ENCODE assay signal across 23 mouse cellular contexts in the genomic region with DNA sequence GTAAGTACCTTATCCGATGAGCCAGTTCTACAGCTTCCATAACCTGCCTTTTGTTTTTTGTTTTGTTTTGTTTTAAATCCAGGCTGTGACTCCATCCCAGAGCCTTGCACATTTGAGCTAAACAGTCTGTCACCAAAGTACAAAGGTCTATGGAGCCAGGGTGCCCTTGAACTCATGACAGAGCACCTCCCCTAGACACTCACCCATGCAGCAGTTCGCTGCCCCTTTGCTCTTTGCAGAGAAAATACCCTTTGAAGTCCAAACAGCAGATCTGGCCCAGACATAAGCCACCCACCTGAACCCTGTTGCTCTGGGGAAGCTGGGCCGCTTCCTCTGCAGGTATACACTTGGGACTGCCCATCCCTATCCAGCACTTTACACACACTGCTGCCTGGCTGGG. TPM values are rescaled to one million over a fixed set of nuclear protein-coding genes. Genes with fewer than 3 reads are reported as not detected.
DNase-seq lines count a peak whose midpoint lies in the region; ATAC-seq and TF ChIP-seq lines count a peak whose summit lies in the region.
"Had no signal": no experiment of that assay in that cellular context is flagged by ENCODE, and none has a peak within 500 bp of the region (broad histone marks: within the 10 kb centered on the region; RNA-seq: fewer than 3 reads in every experiment).

No protein-coding gene starts in this region.

- DNase-seq in adrenal gland, adult 2 months, result peak; percentile 56
- DNase-seq in adrenal gland, postnatal 4 days (ENCODE audit: low spot score in 2 of 2), result no peak
- peak; percentile 94 for DNase-seq in liver, adult 2 months (ENCODE audit: extremely low read depth, low read depth, low spot score)
- DNase-seq in liver, result no peak
- DNase-seq in layer of hippocampus, postnatal 14 days (ENCODE audit: low spot score in 2 of 2), result no peak
- DNase-seq in forebrain, embryonic 14.5 days (ENCODE audit: low spot score), result no peak
- DNase-seq: adrenal gland, postnatal 10 days; B cell, adult 2 months; cerebellum, adult 11-12 months; cerebellum, adult 9-11 months; cerebellum, postnatal 36 days; forebrain, postnatal 0 days; gastrocnemius, adult 2 months; gastrocnemius, postnatal 25 days had no signal

- H3K27ac ChIP-seq in liver, adult 2 months (replicated peaks; ENCODE audit: insufficient read depth, low read depth, low read length), result peak overlapping the region; percentile 86
- H3K27ac ChIP-seq in liver, embryonic 16.5 days (ENCODE audit: low read length), result 0 out of 2 replicates have a peak overlapping the region, but pooled peaks have one; percentile 39
- no peak overlapping the region for H3K27ac ChIP-seq in forebrain, embryonic 14.5 days (ENCODE audit: low read depth, low read length)
- H3K27ac ChIP-seq: embryonic facial prominence, embryonic 13.5 days; forebrain, embryonic 12.5 days; gastrocnemius, adult 2 months; hindbrain, embryonic 10.5 days; hindbrain, embryonic 14.5 days had no signal

- TF ChIP-seq CTCF in liver, adult 2 months (IDR thresholded peaks at IDR 0.05; ENCODE audit: low read depth, low read length), result no peak

- peak; percentile 66 for ATAC-seq in liver, embryonic 16.5 days (ENCODE audit: low read depth)
- no peak for ATAC-seq in forebrain, embryonic 14.5 days
- ATAC-seq: CD4-positive, CD25-positive, alpha-beta regulatory T cell, adult 4 months; forebrain, postnatal 0 days had no signal

- peaks cover 59% of the 10 kb centered on the region for H3K36me3 ChIP-seq in liver, adult 2 months (ENCODE audit: control insufficient read depth, insufficient read depth, low read length)
- H3K36me3 ChIP-seq in liver, embryonic 16.5 days (ENCODE audit: control insufficient read depth, insufficient read depth), result peaks cover 72% of the 10 kb centered on the region
- peaks cover 98% of the 10 kb centered on the region for H3K36me3 ChIP-seq in forebrain, embryonic 14.5 days (ENCODE audit: control insufficient read depth, insufficient read depth, low read length)

- no peaks in the 10 kb centered on the region for H3K9me3 ChIP-seq in liver, embryonic 16.5 days (replicated peaks; ENCODE audit: control insufficient read depth, low read length)
- no peaks in the 10 kb centered on the region for H3K9me3 ChIP-seq in forebrain, embryonic 14.5 days (replicated peaks; ENCODE audit: control insufficient read depth, low read length)
- H3K9me3 ChIP-seq: embryonic facial prominence, embryonic 13.5 days; forebrain, embryonic 12.5 days; G1E; heart, embryonic 12.5 days; hindbrain, embryonic 10.5 days had no signal

- H3K79me2 ChIP-seq in liver, adult 2 months (ENCODE audit: control insufficient read depth, insufficient read depth, low read length), result no peaks in the 10 kb centered on the region

- H3K4me1 ChIP-seq in liver, adult 2 months (ENCODE audit: control insufficient read depth, insufficient read depth, low read length), result peaks cover 65% of the 10 kb centered on the region
- peaks cover 10% of the 10 kb centered on the region for H3K4me1 ChIP-seq in liver, embryonic 16.5 days (ENCODE audit: control insufficient read depth, low read depth, low read length)
- H3K4me1 ChIP-seq in forebrain, embryonic 14.5 days (ENCODE audit: control insufficient read depth, insufficient read depth, low read length), result no peaks in the 10 kb centered on the region
- H3K4me1 ChIP-seq: embryonic facial prominence, embryonic 13.5 days; forebrain, embryonic 12.5 days; heart, embryonic 12.5 days; hindbrain, embryonic 10.5 days had no signal

- no peak overlapping the region for H3K4me3 ChIP-seq in liver, adult 2 months (ENCODE audit: insufficient read depth, low read depth, low read length)
- H3K4me3 ChIP-seq in liver, embryonic 16.5 days (ENCODE audit: low read depth, low read length), result no peak overlapping the region
- no peak overlapping the region for H3K4me3 ChIP-seq in forebrain, embryonic 14.5 days (ENCODE audit: low read depth, low read length)
- H3K4me3 ChIP-seq: embryonic facial prominence, embryonic 13.5 days; forebrain, embryonic 12.5 days; gastrocnemius, adult 2 months; heart, embryonic 12.5 days; hindbrain, embryonic 10.5 days had no signal

- no peaks in the 10 kb centered on the region for H3K27me3 ChIP-seq in liver, adult 2 months (ENCODE audit: control insufficient read depth, insufficient read depth, low read length)
- no peaks in the 10 kb centered on the region for H3K27me3 ChIP-seq in liver, embryonic 16.5 days (ENCODE audit: control insufficient read depth, insufficient read depth, low read depth, low read length)
- no peaks in the 10 kb centered on the region for H3K27me3 ChIP-seq in forebrain, embryonic 14.5 days (replicated peaks; ENCODE audit: control insufficient read depth, insufficient read depth, low read length)
- H3K27me3 ChIP-seq: embryonic facial prominence, embryonic 13.5 days; forebrain, embryonic 12.5 days; heart, embryonic 12.5 days had no signal

- no peak overlapping the region for H3K4me2 ChIP-seq in liver, embryonic 16.5 days (ENCODE audit: low read depth, low read length)
- no peak overlapping the region for H3K4me2 ChIP-seq in forebrain, embryonic 14.5 days (ENCODE audit: low read length)
- H3K4me2 ChIP-seq: embryonic facial prominence, embryonic 13.5 days; forebrain, embryonic 12.5 days; heart, embryonic 12.5 days; hindbrain, embryonic 14.5 days had no signal

- no peak overlapping the region for H3K9ac ChIP-seq in liver, adult 2 months (ENCODE audit: low read depth, low read length)
- no peak overlapping the region for H3K9ac ChIP-seq in liver, embryonic 16.5 days (ENCODE audit: low read depth, low read length)
- no peak overlapping the region for H3K9ac ChIP-seq in forebrain, embryonic 14.5 days (ENCODE audit: low read length)
- H3K9ac ChIP-seq: embryonic facial prominence, embryonic 13.5 days; forebrain, embryonic 12.5 days; forebrain, postnatal 0 days; heart, embryonic 12.5 days; hindbrain, embryonic 14.5 days had no signal

- no peak for TF ChIP-seq POLR2A in liver, adult 2 months (IDR thresholded peaks at IDR 0.05; ENCODE audit: extremely low read depth, insufficient read depth, low read length)

- WGBS in liver, adult 2 months, result 21% methylated on average over 3 of the region's 3 CpGs
- WGBS in liver, embryonic 16.5 days (ENCODE audit: insufficient replicate concordance), result 76% methylated on average over 3 of the region's 3 CpGs
- 90% methylated on average over 3 of the region's 3 CpGs for WGBS in forebrain, embryonic 14.5 days

RNA-seq across cellular contexts. Expression of a gene that starts 9.0 kb away (rescaled TPM):
- 1,000 to 10,000 TPM in 1 of 2 experiments, 100 to 1,000 TPM in 1; 696 to 1,341 TPM for total RNA-seq in adrenal gland, adult 2 months (2021)
- 517 and 655 TPM in 2 replicates for polyA plus RNA-seq in adrenal gland, adult 2 months (2012; rRNA removed)
- total RNA-seq in adrenal gland, postnatal 4 days (2021), result 100 to 1,000 TPM; 502 to 551 TPM
- 252 and 333 TPM in 2 replicates for total RNA-seq in liver, adult 2 months (2014; rRNA removed)
- polyA plus RNA-seq in liver, adult 2 months (2012; rRNA removed), result 254 and 299 TPM in 2 replicates
- polyA plus RNA-seq in liver, embryonic 16.5 days (2015; fragmentation: Nextera tagmentation; extraction: Ambion mirVana), result 165 and 182 TPM in 2 replicates
- 100 to 1,000 TPM; 343 to 377 TPM for total RNA-seq in layer of hippocampus, postnatal 14 days (2021)
- 263 and 276 TPM in 2 replicates for polyA plus RNA-seq in forebrain, embryonic 14.5 days (2014; fragmentation: Nextera tagmentation; extraction: Ambion mirVana)

RNA-seq across cellular contexts. Expression of a gene that starts 9.1 kb away (rescaled TPM):
- total RNA-seq in adrenal gland, adult 2 months (2021), result 100 to 1,000 TPM; 119 to 128 TPM
- 347 and 361 TPM in 2 replicates for polyA plus RNA-seq in adrenal gland, adult 2 months (2012; rRNA removed)
- total RNA-seq in adrenal gland, postnatal 4 days (2021), result 100 to 1,000 TPM; 159 to 178 TPM
- total RNA-seq in liver, adult 2 months (2014; rRNA removed), result 9.8 and 16.5 TPM in 2 replicates
- polyA plus RNA-seq in liver, adult 2 months (2012; rRNA removed), result 26.3 and 28.8 TPM in 2 replicates
- polyA plus RNA-seq in liver, embryonic 16.5 days (2015; fragmentation: Nextera tagmentation; extraction: Ambion mirVana), result 2.2 and 3.1 TPM in 2 replicates
- 100 to 1,000 TPM; 166 to 175 TPM for total RNA-seq in layer of hippocampus, postnatal 14 days (2021)
- 15.2 and 18.9 TPM in 2 replicates for polyA plus RNA-seq in forebrain, embryonic 14.5 days (2014; fragmentation: Nextera tagmentation; extraction: Ambion mirVana)

RNA-seq across cellular contexts. Expression of a gene that starts 27.3 kb away (rescaled TPM):
- 10 to 100 TPM in 1 of 2 experiments, 1 to 10 TPM in 1; 4.9 to 11.5 TPM for total RNA-seq in adrenal gland, adult 2 months (2021)
- polyA plus RNA-seq in adrenal gland, adult 2 months (2012; rRNA removed), result 6.6 and 8.7 TPM in 2 replicates
- 10 to 100 TPM; 24.8 to 26.2 TPM for total RNA-seq in adrenal gland, postnatal 4 days (2021)
- total RNA-seq in liver, adult 2 months (2014; rRNA removed), result 8.5 and 9.3 TPM in 2 replicates
- 9.3 and 9.9 TPM in 2 replicates for polyA plus RNA-seq in liver, adult 2 months (2012; rRNA removed)
- 7.9 and 8.6 TPM in 2 replicates for polyA plus RNA-seq in liver, embryonic 16.5 days (2015; fragmentation: Nextera tagmentation; extraction: Ambion mirVana)
- total RNA-seq in layer of hippocampus, postnatal 14 days (2021), result 10 to 100 TPM; 15.3 to 17.7 TPM
- 34.5 and 41.5 TPM in 2 replicates for polyA plus RNA-seq in forebrain, embryonic 14.5 days (2014; fragmentation: Nextera tagmentation; extraction: Ambion mirVana)

RNA-seq across cellular contexts. Expression of a gene that starts 36.8 kb away (rescaled TPM):
- total RNA-seq in adrenal gland, adult 2 months (2021), result 10 to 100 TPM; 17.0 to 21.6 TPM
- polyA plus RNA-seq in adrenal gland, adult 2 months (2012; rRNA removed), result 83.6 and 186 TPM in 2 replicates
- 1 to 10 TPM; 4.4 to 6.0 TPM for total RNA-seq in adrenal gland, postnatal 4 days (2021)
- total RNA-seq in liver, adult 2 months (2014; rRNA removed), result 0.27 and 0.28 TPM in 2 replicates
- 2.1 and 3.2 TPM in 2 replicates for polyA plus RNA-seq in liver, adult 2 months (2012; rRNA removed)
- 0.50 and 0.61 TPM in 2 replicates for polyA plus RNA-seq in liver, embryonic 16.5 days (2015; fragmentation: Nextera tagmentation; extraction: Ambion mirVana)
- total RNA-seq in layer of hippocampus, postnatal 14 days (2021), result 10 to 100 TPM; 13.1 to 13.8 TPM
- 3.4 and 4.1 TPM in 2 replicates for polyA plus RNA-seq in forebrain, embryonic 14.5 days (2014; fragmentation: Nextera tagmentation; extraction: Ambion mirVana)
- total RNA-seq: G1E; granulocyte monocyte progenitor cell, adult 5-6 weeks had no signal
- polyA plus RNA-seq: CD4-positive, CD25-positive, alpha-beta regulatory T cell, adult 4 months; G1E had no signal

Comparison
In these comparisons a context has a peak if more than half of its experiments do, and no peak if none do; other contexts are left out.
1. DNase-seq: peak in adrenal gland, adult 2 months (single experiment) and liver, adult 2 months (single experiment); none in adrenal gland, postnatal 4 days (0 of 2), liver (single experiment), layer of hippocampus, postnatal 14 days (0 of 2) and forebrain, embryonic 14.5 days (single experiment).